Mouse (Mus musculus): ENCODE results near the gene Snapc2.

Snapc2 gene

GRCm38 (mm10) chr8:4269609-4270008, 16.7 kb downstream of the Snapc2 start:
- DNase-seq, result no peak

- DNase-seq, result peak; percentile 96
Measured at GRCm38 (mm10) chr8:4275275-4276110, 22.6 kb downstream of the Snapc2 start, which contains the start of gene Timm44. Gene Timm44 (minus strand): TSS chr8:4275913.

- no peak for DNase-seq
Measured at GRCm38 (mm10) chr8:4276111-4276465, 23.2 kb downstream of the Snapc2 start.

- no peak for DNase-seq
Measured at GRCm38 (mm10) chr8:4292738-4293137, 39.9 kb downstream of the Snapc2 start.

DNA sequence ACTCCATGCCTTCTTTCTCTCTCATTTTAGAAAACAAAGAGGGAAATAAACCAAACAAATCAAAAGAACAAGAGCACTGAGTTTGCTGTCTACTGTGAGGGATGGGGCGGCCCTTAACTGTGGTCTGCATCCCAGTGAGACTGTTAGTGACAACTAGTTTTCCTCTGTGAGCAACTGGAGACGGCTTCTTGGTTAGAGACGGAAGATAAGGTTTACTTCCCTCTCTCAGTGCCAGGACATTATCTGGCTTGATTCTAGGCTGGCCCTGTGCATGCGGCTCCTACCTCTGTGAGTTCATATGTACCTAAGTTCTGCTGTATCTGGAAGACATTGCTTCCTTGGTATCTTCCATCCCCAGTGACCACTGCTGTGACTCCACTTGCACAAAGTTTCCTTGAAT, 44.9 kb downstream of the Snapc2 start:
- DNase-seq, result no peak

DNA sequence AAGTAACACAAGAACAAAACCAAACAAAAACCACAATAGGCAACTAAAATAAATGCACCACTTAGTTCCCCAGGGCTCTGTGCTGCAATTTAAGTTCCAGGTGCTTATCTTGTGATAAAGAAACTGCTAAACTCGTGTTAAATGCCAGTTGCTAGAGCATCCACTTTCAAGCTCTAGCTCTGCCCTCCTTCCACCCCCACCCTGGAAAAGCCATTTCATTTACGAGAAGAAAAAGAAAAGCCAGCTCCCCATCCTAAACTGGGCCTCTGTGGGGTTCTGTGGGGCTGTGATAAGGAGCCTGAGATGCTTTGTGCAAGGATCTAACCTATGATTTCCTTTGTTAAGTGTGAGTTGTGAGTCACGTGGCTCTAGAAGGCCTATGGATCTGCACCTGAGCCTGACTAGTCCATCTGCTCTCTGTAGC, 51.3 kb downstream of the Snapc2 start:
- DNase-seq, result no peak
